Mouse (Mus musculus) stomach, embryonic 16.5 days (tissue): ENCODE measurements around the gene Ambp. TPM values are rescaled to one million over a fixed set of nuclear protein-coding genes. Genes with fewer than 3 reads are reported as not detected.
A peak's percentile ranks its signal among the peaks of the same experiment; 100 is the strongest.

ENCODE experiments used
- ATAC-seq: fragments of 200-750 bp; cut with Nextera tagmentation; 2 replicates; pipeline ENCODE4 v1.8.0; 2017; ENCODE audit warnings: moderate number of reproducible peaks, moderate TSS enrichment; ENCODE audit not compliant: insufficient read depth, low FRiP score
- H3K27ac ChIP-seq: fragments of 300-500 bp; sonication (generic); 2 replicates; pipeline ENCODE4 v1.5.1; 2014; ENCODE audit warnings: low read length
- H3K27me3 ChIP-seq: fragments of 300-500 bp; sonication (generic); 2 replicates; pipeline ENCODE4 v1.6.1; 2014; ENCODE audit warnings: low read length, control low read depth, mixed read lengths; ENCODE audit not compliant: control insufficient read depth, insufficient read depth
- H3K36me3 ChIP-seq: fragments of 300-500 bp; sonication (generic); 2 replicates; pipeline ENCODE4 v1.6.1; 2014; ENCODE audit warnings: low read length; ENCODE audit not compliant: control insufficient read depth, insufficient read depth
- H3K4me1 ChIP-seq: fragments of 300-500 bp; sonication (generic); 2 replicates; pipeline ENCODE4 v1.6.1; 2014; ENCODE audit warnings: low read length, control low read depth, mixed read lengths; ENCODE audit not compliant: control insufficient read depth, insufficient read depth
- H3K4me2 ChIP-seq: fragments of 300-500 bp; sonication (generic); 2 replicates; pipeline ENCODE4 v1.6.1; 2014; ENCODE audit warnings: low read depth, low read length, mixed read lengths
- H3K4me3 ChIP-seq: fragments of 300-500 bp; sonication (generic); replicated peaks from 2 replicates; pipeline ENCODE4 v1.5.1; 2014; ENCODE audit warnings: mild to moderate bottlenecking, low read length
- H3K9ac ChIP-seq: fragments of 300-500 bp; sonication (generic); 2 replicates; pipeline ENCODE4 v1.6.1; 2014; ENCODE audit warnings: low read length
- H3K9me3 ChIP-seq: fragments of 300-500 bp; sonication (generic); replicated peaks from 2 replicates; pipeline ENCODE4 v1.6.1; 2016; ENCODE audit warnings: low read length, control low read depth; ENCODE audit not compliant: control insufficient read depth
- WGBS: fragments of 180-500 bp; shearing (Covaris S2); extraction: QIAGEN DNeasy Blood & Tissue Kit; methylation state at CpG from one replicate; pipeline ENCODE4 v1.1.7; 2014; 5-methylcytosine and 5-hydroxymethylcytosine counted together
- polyA plus RNA-seq: library from polyadenylated mRNA; unstranded; fragments of >200 nt; fragmentation: Nextera tagmentation; extraction: Ambion mirVana; gene quantifications from 2 replicates; pipeline ENCODE4 v1.2.1, GENCODE M21; 2015

Ambp gene
- polyA plus RNA-seq, 1 experiment from 2014 or later = 116 TPM

DNA sequence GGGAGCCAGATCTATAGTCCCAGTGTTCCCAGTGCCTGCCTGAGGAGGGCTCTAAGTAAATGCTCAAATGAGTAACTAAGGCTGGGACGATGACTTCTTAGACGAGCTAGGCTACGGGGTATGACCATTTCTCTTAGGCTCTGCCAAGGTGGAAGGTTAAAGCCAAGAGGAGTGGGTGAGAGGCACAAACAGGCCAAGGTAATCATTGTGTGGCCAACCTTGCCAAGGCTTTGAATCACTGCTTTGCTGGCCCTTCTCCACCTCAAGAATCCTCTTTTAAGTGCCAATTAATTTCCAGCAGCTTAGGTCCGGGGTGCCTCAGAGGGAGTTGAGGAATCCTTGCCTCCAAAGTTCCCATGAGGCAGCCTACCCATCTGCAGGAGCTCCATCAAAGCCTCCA is 15.5 kb upstream of the Ambp start:
- no peak for ATAC-seq
- 88% methylated on average over 4 of the region's 4 CpGs for WGBS
- Histone ChIP-seq H3K36me3 (no peaks in the 10 kb centered on the region), H3K4me1 (no peaks in the 10 kb centered on the region), H3K9me3 (no peaks in the 10 kb centered on the region), H3K27ac (no peak overlapping the region), H3K9ac (no peak overlapping the region), H3K4me2 (peak overlapping the region; percentile 41; the same call in 1 of the 2 replicates), H3K27me3 (0 out of 2 replicates have a peak, but pooled peaks cover 6% of the 10 kb centered on the region), H3K4me3 (no peak overlapping the region)

GRCm38 (mm10) chr4:63166323-63166722 is 11.7 kb upstream of the Ambp start:
- Histone ChIP-seq H3K9me3 (no peaks in the 10 kb centered on the region), H3K27ac (no peak overlapping the region), H3K4me2 (no peak overlapping the region), H3K27me3 (0 out of 2 replicates have a peak, but pooled peaks cover under 1% of the 10 kb centered on the region), H3K4me3 (no peak overlapping the region), H3K9ac (no peak overlapping the region), H3K36me3 (no peaks in the 10 kb centered on the region), H3K4me1 (no peaks in the 10 kb centered on the region)
- ATAC-seq = peak; percentile 5; the same call in 1 of the 2 replicates
- 81% methylated on average over 5 of the region's 5 CpGs for WGBS

- Histone ChIP-seq H3K4me2 (no peak overlapping the region), H3K9ac (no peak overlapping the region), H3K27ac (no peak overlapping the region), H3K27me3 (no peaks in the 10 kb centered on the region), H3K4me1 (no peaks in the 10 kb centered on the region), H3K36me3 (no peaks in the 10 kb centered on the region), H3K9me3 (no peaks in the 10 kb centered on the region), H3K4me3 (no peak overlapping the region)
- WGBS = 79% methylated on average over 4 of the region's 4 CpGs
- no peak for ATAC-seq
Observed at GRCm38 (mm10) chr4:63165636-63166035, 11.0 kb upstream of the Ambp start.

DNA sequence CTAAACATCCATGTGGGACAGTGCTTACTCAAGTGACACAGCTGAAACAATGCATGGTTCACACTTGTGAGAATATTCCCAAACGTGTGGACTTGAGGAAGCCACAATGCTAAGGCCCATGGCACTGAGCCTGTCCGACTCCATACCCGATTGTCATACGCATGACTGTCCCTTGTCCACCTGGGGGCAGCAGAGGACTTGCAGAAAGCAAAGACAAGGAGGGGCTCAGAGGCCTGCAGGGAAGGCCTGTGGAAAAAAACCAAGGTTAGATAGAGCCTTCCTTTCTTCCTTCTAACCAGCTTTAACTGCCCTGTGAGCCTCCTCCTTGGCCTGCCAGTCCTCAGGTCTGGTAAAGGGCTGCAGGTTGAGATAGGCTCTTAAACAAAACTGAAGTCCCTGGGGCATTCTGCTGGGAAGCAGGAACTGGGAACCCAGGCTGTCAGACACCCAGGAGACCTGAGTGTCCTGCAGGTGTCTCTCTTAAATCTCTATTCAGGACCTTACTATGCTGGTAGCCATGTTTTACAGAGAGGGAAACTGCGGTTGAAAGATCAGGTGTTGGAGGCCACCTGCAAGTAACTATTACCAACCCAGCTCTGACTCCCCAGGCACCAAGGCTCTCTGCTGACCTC is 4.5 kb upstream of the Ambp start:
- WGBS = 12% methylated on average over 5 of the region's 5 CpGs
- Histone ChIP-seq H3K4me3 (no peak overlapping the region), H3K9me3 (no peaks in the 10 kb centered on the region), H3K4me2 (no peak overlapping the region), H3K9ac (peak overlapping the region; percentile 50; the same call in 1 of the 2 replicates), H3K36me3 (no peaks in the 10 kb centered on the region), H3K27me3 (no peaks in the 10 kb centered on the region), H3K4me1 (peaks cover 8% of the 10 kb centered on the region; the same call in 1 of the 2 replicates), H3K27ac (peak overlapping the region; percentile 39)
- peak; percentile 67 for ATAC-seq

DNA sequence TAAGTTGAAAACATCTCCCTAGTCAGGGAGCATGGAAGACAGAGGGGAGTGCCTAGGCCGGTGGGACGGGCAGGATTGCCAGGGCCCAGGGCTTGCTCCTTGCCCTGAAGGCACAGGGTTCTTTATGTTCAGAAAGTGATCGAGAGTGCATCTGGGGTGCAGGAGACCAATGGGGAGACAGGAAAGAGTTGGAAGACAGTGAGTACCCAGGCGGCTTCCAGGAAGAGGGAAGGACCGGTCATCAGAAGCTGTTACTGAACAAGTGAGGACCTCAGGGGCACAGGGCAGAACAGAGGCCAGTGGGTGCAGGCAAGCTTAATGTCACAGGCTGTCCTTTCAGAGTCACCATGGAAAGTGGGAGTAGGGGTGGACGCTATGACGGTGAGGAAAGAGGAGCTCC is 3.6 kb upstream of the Ambp start:
- 85% methylated on average over 7 of the region's 7 CpGs for WGBS
- Histone ChIP-seq H3K36me3 (no peaks in the 10 kb centered on the region), H3K27me3 (no peaks in the 10 kb centered on the region), H3K27ac (no peak overlapping the region), H3K4me3 (no peak overlapping the region), H3K9me3 (no peaks in the 10 kb centered on the region), H3K4me2 (no peak overlapping the region), H3K9ac (no peak overlapping the region), H3K4me1 (peaks cover 8% of the 10 kb centered on the region; the same call in 1 of the 2 replicates)
- ATAC-seq = no peak

DNA sequence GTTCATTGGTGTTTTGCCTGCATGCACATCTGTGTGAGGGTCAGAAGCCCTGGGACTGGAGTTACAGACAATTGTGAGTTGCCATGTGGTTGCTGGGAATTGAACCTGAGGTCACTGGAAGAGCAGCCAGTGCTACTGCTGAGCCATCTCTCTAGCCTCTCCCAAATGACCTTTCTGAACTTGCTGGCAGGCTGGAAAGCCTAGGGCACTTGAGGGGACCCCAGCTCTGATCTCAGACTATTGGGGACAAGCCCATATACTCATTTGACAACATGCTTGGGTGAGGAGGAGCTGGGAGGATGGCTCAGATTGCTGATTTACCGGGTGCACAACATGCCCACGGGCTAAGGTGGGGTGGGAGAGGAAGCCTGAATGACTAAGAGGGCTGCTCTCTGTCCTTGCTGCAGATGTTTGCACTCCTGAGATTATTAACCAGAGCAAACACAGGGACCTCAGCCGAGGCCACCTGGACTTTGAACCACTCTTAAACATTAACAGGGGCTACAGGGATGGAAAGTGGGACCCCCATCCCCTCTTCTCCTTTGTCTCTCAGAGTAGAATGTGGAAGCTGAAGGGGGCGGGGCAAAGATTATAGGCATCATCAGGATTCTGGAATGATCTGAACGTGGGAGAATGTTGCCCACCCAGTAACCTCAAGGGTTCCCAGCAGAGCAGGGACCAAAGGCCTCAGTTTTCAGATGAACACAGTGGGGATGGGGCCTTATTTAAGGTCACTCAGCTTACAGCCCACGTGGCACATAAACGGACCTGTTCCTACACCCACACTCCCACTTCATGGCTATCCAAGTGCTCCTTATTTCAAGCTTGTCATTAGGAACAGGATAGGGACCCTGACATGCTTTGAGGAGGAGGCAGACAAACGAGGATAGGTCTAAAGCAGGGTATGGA is 2.4 kb upstream of the Ambp start:
- ATAC-seq = peak; percentile 87
- H3K36me3 ChIP-seq = no peaks in the 10 kb centered on the region
- H3K27me3 ChIP-seq = no peaks in the 10 kb centered on the region
- no peaks in the 10 kb centered on the region for H3K9me3 ChIP-seq
- H3K9ac ChIP-seq = 0 out of 2 replicates have a peak overlapping the region, but pooled peaks have one; percentile 19
- 45% methylated on average over 8 of the region's 8 CpGs for whole genome bisulfite sequencing
- peaks cover 8% of the 10 kb centered on the region; the same call in 1 of the 2 replicates for H3K4me1 ChIP-seq
- H3K4me2 ChIP-seq = no peak overlapping the region
- peak overlapping the region; percentile 58 for H3K27ac ChIP-seq
- H3K4me3 ChIP-seq = no peak overlapping the region

- ATAC-seq = no peak
- no peak overlapping the region for H3K4me2 ChIP-seq
- H3K9ac ChIP-seq = no peak overlapping the region
- no peaks in the 10 kb centered on the region for H3K27me3 ChIP-seq
- WGBS = 46% methylated on average over 2 of the region's 2 CpGs
- no peaks in the 10 kb centered on the region for H3K36me3 ChIP-seq
- H3K4me3 ChIP-seq = no peak overlapping the region
- H3K27ac ChIP-seq = no peak overlapping the region
- no peaks in the 10 kb centered on the region for H3K9me3 ChIP-seq
- peaks cover 8% of the 10 kb centered on the region; the same call in 1 of the 2 replicates for H3K4me1 ChIP-seq
Observed at GRCm38 (mm10) chr4:63155596-63155995, 997 bp upstream of the Ambp start.

GRCm38 (mm10) chr4:63154028-63154427 is 571 bp downstream of the Ambp start:
- Histone ChIP-seq H3K9me3 (no peaks in the 10 kb centered on the region), H3K9ac (no peak overlapping the region), H3K27ac (no peak overlapping the region), H3K4me3 (no peak overlapping the region), H3K4me1 (peaks cover 4% of the 10 kb centered on the region; the same call in 1 of the 2 replicates), H3K27me3 (no peaks in the 10 kb centered on the region), H3K4me2 (no peak overlapping the region), H3K36me3 (no peaks in the 10 kb centered on the region)
- ATAC-seq = no peak
- 41% methylated on average over 4 of the region's 4 CpGs for WGBS

DNA sequence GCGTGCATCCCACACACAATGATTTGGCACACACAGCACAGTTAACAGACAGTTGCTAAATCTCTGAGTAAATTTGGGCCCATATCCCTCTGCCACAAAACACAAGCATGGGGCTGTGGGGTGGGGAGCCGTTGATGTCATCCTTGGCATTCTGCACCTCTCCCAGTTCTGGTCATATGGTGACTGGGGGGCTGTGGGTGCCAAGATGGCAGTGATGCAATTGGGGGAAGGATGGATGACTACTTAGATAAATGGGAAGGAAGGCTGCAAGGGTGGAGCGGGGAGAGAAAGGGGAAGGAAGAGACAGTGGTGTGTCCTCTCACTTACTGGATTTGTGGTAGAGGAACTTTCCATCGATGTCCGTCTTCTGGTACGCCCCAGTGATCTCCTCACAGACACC is 3.5 kb downstream of the Ambp start:
- Histone ChIP-seq H3K27me3 (no peaks in the 10 kb centered on the region), H3K36me3 (no peaks in the 10 kb centered on the region), H3K4me2 (no peak overlapping the region), H3K9me3 (no peaks in the 10 kb centered on the region), H3K4me1 (no peaks in the 10 kb centered on the region; the same call in 1 of the 2 replicates), H3K27ac (no peak overlapping the region), H3K4me3 (no peak overlapping the region), H3K9ac (no peak overlapping the region)
- WGBS = 87% methylated on average over 6 of the region's 6 CpGs
- ATAC-seq = no peak
